Mouse (Mus musculus): ENCODE data around the gene Plod3.

Plod3 gene

DNA sequence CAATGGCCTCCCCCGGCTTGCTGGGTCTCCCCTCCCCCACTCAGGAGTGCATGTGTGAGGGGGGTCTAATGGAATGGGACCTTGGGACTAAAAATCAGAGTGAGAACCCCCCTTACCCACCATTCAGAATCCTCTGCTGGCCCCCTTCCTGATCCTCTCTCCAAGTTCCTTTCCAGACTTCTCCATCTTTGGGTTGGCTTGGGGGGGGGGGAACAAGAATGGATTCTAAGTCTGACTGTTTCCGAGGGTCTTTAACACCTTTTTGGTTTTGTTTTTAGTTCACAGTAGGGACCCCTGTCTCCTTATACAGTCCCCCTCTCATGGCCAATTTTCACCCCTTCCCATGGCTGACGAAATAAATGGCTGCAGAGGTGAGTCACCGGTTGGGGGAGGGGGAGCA lies 39.3 kb downstream of the Plod3 start, which contains the start of gene Vgf:
Gene Vgf, plus strand, starts transcription at position 301 of the 400 bp plus-strand sequence.
- no peak for DNase-seq

DNA sequence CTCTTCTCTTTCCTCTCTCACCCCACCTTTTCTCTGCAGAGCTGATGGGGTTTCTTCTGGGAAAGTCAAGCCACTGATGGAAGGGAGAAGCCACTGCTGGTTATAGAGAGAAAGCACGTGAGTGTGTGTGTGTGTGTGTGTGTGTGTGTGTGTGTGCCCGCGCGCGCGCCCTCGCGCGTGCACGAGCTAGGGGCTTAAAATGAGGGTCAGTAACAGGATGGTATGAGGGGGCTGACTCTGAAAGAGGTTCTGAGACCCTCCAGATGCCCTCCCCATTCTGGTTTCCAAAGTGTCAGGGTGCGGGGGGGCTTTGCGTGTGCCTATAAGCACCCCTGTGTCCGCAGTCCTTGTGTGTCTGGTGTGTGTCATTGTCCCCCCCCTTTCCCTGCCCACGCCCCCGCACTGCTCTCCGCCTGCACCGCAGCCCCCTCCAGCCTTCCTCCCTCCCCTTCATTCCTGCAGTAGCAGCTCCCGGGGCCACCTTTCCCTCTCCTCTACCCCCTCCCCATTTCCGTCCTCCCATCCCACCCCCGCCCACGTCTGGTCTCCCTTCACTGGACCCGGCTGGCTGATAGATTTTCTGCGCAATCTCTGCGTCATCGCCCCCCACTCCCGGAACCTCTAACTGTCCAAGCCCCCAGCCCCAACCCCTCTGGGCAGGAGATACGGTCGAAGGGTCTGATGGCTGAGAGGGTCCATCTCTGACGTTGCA lies 41.9 kb downstream of the Plod3 start:
- DNase-seq: peak in 1 of 2 experiments; percentile 27

DNA sequence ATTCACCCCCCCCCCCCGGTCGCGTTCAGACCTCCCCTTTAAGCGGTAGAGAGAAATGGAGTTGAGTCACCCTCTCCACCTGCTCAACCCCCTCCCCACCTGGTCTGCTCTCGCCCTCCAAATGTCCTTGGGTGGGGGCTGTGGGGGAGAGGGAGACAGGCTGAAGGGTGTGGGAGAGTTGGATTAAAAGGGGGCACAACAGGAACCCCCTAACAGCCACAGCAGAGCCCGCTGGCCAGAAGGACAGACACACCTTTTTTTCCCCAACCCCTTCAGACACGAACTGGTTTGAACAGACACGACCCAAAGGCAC lies 42.4 kb downstream of the Plod3 start:
- DNase-seq: peak in 1 of 2 experiments; percentile 17

DNA sequence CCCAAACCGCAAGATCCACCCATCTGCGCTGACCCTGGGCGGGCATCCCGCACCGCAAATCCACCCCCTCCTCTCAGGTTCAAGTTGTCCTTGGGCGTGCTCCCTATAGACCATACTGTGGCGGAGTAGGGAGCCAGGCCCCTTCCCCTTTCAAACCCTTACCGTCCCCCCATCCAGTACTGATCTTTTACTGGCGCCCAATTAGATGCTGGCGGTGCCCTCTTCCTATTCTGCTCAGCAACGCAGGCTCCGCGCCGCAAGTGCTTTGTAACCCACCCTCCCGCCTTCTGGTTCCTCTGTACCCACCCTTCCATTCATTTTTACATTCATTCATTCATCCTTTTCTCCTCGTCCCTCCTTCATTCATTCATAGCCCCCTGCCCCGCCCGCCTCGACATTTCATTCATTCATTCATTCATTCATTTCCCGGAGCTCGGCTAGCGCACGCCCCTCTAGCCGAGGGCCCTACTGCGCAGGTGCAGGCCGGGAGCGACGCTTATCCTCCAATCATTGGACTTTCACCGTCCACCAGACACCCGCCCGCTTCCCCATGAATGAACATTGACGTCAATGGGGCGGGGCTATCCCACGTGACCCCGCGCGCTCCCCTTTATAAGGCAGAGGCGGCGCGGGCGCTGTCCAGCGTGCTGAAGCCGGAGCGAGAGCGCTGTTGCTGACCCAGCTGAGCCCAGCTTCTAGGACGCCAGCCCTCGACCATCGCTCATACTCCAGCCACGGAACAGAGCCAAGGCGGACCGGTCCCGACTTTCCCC lies 43.0 kb downstream of the Plod3 start:
- DNase-seq: peak; percentile 95 to 97

DNA sequence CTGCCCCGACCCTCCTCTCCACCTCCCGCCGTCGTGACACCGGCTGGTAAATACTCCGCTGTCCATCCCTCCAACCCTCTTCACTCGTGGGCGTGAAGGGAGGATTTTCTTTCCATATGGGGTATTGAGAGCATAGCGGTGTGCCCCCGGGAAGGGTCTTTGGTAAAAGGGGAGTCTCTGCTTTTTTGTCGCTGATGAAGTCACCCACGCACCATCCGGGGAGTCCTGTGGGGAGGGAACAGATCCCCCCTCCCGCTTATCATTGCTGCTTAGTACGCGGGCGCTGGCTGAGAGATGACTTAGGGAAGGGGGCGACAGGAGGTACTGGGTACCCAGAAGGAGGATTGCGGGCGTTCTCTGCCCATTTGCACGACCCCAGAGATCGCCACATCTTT lies 43.6 kb downstream of the Plod3 start:
- DNase-seq: no peak

DNA sequence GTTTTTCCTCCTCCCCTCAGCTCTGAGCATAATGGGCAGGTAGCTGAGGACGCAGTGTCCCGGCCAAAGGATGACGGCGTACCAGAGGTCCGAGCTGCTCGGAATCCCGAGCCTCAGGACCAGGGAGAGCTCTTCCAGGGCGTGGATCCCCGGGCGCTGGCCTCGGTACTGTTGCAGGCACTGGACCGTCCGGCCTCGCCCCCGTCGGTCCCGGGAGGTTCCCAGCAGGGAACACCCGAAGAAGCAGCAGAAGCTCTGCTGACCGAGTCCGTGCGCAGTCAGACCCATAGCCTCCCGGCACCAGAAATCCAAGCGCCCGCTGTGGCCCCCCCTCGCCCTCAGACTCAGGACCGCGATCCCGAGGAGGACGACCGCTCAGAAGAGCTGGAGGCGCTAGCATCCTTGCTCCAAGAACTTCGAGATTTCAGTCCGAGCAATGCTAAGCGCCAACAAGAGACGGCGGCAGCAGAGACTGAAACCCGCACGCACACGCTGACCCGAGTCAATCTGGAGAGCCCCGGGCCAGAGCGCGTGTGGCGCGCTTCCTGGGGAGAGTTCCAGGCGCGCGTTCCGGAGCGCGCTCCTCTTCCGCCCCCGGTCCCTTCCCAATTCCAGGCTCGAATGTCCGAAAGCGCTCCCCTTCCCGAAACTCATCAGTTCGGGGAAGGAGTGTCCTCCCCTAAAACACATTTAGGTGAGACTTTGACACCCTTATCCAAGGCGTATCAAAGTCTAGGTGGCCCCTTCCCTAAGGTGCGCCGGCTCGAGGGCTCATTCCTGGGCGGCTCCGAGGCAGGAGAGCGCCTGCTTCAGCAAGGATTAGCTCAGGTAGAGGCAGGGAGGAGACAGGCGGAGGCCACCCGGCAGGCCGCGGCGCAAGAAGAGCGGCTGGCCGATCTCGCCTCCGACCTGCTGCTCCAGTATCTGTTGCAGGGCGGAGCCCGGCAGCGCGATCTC lies 44.5 kb downstream of the Plod3 start:
- DNase-seq: peak; percentile 48 to 57

DNA sequence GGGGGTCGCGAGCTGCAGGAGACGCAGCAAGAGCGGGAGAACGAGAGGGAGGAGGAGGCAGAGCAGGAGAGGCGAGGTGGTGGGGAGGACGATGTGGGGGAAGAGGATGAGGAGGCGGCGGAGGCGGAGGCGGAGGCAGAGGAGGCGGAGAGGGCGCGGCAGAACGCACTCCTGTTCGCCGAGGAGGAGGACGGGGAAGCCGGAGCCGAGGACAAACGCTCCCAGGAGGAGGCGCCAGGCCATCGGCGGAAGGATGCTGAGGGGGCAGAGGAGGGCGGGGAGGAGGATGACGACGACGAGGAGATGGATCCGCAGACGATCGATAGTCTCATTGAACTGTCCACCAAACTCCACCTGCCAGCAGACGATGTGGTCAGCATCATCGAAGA lies 45.2 kb downstream of the Plod3 start:
- DNase-seq: peak in 1 of 2 experiments; percentile 64

DNA sequence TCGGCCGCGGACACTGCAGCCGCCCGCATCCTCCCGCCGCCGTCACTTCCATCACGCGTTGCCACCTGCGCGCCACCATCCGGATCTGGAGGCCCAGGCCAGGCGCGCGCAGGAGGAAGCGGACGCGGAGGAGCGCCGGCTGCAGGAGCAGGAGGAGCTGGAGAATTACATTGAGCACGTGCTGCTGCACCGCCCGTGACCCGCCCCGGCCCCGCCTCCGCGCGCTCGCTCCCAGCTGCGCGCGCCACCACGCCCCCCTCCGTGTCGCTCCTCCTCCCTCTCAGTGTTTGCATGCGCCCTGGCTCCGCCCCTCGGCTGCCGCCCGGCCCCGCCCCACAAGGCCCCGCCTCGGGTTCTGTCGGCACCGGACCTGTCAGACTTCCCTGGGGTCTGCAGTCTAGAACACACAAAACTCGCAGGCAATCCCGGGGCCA lies 45.8 kb downstream of the Plod3 start:
- DNase-seq: peak; percentile 82 to 93

DNA sequence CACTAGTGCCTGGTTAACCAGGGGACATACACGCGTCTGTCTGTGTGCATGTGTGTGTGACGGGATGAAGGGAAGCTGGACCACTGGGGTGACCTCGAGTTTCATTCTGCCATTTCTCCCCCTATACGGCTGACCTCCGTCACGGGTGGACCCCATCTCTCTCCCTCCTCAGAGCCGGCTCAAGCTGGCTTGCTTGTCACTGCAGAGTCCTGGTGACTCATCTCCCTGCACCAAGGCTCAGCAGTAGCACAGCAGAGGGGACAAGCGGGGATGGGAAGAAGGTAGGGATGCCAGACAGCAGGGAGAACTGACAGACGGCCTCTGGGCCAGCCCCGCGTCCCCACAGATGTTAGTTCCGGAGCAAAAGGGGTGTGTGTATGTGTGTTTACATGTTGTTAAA lies 49.4 kb downstream of the Plod3 start:
- no peak for DNase-seq

DNA sequence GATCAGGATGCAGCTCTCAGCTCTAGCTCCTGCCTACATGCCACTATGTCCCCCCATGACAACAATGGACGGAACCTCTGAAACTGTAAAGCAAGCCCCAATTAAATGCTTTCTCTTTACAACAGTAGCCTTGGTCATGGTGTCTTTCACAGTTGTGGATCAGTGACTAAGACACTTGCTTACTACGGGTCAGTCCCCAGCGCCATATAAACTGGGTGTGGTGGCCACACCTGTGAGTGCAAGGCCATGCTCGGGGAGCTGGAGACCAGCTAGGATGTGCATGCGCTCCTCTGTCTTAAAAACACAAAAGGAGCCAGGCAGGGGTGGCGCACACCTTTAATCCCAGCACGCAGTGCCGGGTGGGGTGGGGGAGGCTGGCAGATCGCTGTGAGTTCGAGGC lies 52.6 kb downstream of the Plod3 start:
- no peak for DNase-seq

DNA sequence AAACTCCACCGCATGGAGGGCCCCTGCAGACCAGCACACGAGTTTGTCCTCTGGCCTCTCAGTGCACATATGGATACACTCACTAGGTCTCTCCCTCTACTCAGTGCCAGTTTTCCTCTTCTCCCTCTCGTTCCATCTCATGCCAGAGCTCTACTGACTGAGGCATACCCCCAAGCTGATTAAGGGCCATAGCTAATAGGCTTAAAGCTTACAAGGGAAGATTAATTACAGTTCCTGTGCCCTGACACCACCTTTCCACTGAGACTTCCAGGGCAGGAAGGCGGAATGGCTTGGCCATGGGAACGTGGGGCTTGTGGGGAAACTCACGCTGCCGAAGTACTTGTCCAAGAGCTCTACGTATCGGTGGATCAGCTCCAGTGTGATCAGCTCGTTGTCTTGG lies 54.6 kb downstream of the Plod3 start:
- no peak for DNase-seq

DNA sequence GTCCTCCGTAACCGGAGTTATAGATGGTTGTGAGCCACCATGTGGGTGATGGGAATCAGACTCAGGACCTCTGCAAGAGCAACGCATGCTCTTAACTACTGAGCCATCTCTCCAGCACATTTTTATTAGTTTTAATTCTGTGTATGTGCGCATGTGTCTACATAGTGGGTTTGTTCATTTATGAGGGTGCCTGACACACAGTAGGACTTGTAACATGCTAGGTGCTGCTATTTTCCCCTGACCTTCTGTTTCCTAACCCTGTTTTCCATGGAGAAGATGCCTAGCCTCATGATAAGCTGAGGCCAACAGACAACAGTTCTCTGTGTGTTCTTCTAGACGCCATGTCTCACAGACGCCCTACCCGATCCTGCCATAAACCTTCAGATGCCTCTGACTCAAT lies 57.2 kb downstream of the Plod3 start:
- DNase-seq: no peak

DNA sequence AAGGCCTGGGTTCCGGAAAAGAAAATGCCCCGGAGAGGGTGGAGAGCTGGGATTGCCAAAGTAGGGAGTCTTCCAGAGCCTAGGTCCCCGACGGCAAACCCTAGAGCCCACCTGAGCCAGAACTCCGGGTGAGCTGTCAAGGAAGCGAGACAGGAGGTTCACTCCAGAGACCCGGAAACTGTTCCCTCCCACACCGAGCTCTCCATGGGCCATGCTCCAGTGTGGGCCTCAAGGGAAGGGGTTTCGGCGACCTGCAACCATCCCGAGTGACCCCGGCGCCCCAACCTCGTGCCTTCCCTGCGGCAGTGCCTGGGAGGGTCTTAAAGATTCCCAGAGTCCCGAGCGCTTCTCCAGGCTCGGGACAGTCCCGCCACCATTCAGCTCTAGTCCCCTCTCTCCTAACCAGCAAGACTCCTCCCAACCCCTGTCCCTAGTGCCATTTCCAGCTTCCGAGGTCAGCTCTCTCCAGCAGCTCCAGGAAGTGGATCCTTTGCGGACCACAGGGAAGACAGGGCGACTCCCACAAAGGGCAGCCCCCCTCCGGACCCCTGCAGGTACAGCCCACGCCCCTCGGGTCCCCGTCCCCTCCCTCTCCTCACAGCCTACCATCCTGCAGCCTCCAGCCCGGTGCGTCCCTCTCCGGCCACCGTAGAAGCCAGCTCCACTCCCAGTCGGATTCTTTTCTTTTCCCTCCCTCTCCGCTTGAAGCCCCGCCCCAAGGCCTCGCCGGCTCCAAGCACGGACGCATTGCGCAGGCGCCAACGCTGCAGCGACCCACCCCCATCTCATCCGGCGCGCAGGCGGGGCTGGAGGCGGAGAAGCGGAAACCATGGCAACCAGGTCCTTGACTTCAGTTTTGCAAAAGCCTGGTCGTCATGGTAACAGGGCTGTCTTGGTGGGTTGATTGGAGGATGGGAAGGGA lies 58.8 kb downstream of the Plod3 start, which contains the start of gene Ap1s1:
Gene Ap1s1, minus strand, starts transcription at position 734 of the 922 bp plus-strand sequence.
- DNase-seq: peak; percentile 99

Data from cerebellum, postnatal 25 days (tissue).